Mouse (Mus musculus) embryo, embryonic 10.5 days (tissue): Measurements from ENCODE around the gene Tgm7.
"Not testable (repeated sequence)": the region's sequence is repeated elsewhere in the genome, so short reads cannot be mapped to it uniquely, and the experiment has no call there.

Experiments used
- DNase-seq: peaks from one replicate; pipeline ENCODE4 v3.0.0-alpha.2; 2015; ENCODE audit warnings: low spot score

Tgm7 gene

DNA sequence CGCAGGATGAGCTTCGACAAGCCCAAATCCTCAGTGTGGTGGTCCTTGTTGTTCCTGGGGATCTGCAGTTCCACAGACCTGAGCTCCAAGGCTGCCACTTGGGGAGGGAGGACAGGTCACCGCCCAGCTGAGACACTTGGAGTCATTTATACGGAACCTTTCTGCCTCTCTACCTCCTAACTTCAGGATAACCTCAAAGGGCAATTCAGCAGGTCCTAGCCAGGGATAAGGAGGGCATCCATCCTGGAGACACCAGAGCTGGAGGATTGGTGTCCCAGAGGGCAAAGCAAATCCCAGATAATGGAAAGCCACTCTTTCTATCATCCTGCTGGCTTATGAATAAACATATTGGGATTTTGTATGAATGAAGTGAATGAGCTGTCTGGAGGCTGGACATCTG, at the start of gene Tgm7:
TSS of gene Tgm7 (minus strand) at position 101 of the 400 bp plus-strand sequence.
- no peak for DNase-seq

DNA sequence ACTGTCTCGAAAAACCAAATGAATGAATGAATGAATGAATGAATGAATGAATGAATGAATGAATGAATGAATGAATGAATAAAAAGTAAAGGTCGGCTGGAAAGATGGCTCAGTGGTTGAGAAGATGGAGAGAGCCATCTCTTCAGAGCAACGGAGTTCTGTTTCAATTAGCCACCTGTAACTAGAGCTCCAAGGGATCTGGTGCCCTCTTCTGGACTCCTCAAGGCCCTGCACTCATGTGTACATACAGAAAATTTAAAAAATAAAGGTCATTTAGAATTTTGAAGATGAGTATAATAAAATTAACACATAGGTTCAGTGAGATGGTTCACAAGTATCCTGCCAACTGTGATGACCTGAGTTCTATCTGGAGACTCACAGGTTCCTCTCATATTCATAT, 43.5 kb upstream of the Tgm7 start:
- peak; percentile 21 for DNase-seq

DNA sequence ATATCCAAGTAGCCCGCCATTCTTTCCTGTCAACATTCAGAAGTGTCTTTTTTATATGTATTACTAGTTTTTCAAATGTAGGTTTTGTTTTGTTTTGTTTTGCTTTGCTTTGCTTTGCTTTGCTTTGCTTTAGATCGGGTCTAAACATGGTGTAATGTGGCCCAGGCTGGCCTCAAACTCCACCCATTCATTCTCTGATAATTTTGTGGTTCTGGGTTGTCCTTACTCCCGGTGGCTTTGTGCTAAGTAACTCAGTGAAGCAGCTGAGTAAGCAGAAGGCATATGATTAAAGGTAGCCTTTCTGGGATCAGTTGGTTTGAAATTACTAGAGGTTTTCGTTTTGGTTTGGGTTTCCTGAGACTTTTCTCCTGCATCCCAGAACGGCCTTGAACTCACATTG, 40.1 kb upstream of the Tgm7 start:
- no peak for DNase-seq

DNA sequence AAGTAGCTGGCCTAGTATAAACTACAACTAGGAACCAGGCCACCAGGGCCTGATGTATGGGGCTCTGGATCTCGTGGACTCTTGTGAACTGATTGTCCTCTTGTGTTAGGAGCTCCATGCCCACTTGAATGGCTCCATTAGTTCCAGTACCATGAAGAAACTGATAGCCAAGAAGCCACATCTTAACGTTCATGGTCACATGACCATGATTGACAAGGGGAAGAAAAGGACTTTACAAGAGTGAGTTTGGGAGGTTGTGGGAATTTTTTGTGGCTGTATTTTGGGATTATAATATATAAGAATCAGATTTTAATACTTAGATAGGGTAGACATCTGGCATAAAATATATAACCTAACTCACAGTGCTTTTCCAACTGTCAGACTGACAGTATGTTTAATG, 32.8 kb upstream of the Tgm7 start:
- no peak for DNase-seq

DNA sequence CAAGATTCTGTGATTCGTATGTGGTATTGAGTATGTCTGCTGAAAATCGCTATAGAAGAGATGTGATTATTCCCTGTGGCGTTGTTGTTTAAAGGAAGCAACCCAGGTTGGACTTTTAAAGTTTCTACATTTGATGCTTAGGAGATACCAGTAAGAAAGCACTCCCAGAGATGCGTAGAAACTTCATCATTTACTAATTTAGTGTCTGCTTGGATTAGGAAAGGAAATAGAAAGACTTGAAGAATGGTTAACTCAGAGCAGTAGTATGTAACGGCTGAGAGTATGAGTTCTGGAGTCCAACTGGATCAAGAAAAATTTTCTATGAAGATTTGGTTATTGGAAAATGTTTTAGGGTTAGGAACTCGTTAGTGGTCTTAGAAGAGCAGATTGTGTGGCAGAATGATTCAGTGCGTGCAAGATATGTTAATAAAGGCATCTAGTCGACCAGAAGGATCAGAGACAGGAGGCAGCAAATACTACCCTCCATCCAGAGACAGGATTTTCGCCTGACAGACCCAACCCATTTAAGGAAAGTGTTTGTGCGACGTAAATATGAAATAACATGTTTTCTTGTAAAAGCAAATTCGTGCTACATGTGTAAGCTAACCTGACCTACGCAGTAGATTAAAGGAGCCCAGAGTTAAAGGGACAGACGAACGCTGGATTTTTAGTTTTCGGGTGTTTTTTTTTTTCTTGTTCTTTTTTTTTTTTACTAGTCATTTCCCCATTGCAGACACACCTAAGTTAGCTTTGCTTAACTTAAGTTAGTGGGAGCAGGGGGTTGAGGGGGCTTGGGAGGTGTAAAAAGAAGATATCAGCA, 31.8 kb upstream of the Tgm7 start:
- no peak for DNase-seq

DNA sequence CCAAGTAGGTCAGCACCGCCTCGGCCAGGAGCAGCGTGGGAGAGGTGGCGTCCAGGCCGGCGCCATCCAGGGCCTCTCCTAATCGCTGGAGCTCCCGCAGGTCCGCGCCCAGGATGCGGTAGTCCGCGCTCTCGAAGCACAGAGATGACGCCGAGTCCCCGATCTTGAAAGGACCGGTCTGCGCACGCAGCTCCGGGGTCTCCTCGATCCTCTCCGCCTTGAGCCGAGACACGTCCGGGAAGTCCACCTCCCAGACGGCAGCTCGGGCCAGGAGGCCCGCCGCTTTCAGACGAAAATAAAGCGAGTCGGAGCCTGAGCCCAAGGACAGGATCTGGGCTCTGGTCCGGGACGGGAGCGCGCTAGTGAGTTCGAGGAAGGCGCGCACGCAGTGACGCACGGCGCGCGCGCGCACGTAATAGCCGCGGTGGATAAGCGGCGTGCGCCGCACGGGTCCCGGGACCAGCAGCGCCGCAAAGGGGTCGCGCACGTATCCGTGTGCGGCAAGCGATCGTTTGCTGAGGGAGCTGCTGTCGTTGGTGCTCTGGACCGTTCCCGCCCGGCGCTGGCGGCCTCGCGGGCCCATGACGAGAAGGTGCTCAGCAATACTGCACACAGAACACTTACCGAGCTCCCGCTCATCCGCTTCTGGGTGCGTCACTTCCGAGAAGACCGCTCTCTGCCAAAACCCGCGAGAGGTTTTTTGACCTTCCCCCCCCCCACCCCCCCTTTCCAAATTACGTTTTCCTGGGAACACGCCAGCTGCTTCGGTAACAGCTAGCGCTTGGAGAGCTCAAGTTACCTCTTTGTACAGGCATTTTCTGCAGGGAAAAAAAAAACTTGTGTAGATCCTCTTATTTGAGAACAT, 30.7 kb upstream of the Tgm7 start, which contains the start of the genes Adal and Lcmt2:
TSS of gene Adal (plus strand) at position 411 of the 865 bp plus-strand sequence.
TSS of gene Lcmt2 (minus strand) at position 636 of the 865 bp plus-strand sequence.
- DNase-seq: peak; percentile 94

DNA sequence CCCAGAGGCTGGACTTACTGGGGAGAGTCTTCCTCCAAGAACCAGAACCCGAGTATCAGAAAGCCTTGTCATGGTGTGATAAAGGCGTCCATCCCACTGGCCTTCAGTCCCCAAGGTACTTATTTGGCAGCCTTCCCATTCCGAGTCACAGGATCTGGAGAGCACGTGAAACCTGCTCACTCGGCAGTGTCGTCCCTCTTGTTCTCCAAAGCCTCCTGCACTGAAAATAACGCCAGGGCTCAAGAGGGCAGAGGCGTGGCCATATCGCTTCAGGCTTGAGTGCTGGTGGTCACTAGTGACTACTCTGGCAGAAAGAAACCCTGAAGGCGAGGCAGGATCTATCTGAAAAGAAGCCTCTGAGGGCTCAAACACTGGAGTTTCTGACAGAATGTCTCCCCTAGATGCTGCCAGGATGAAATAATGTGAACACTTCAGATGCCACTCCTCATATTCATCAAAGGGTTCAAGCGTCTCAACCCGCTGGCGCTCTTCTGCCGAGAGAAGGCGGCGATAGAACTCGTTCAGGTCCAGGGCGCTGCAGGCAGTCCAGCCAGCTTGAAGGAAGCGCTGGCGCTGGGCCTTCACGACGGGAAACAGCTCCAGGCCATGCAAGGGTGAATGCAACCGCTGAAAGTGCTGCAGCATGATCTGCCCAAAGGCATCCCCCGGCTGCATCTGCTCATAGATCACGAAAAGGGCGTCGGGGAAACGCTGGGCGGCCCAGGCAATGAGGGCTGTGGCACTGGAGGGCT, 29.8 kb upstream of the Tgm7 start:
- DNase-seq: no peak

DNA sequence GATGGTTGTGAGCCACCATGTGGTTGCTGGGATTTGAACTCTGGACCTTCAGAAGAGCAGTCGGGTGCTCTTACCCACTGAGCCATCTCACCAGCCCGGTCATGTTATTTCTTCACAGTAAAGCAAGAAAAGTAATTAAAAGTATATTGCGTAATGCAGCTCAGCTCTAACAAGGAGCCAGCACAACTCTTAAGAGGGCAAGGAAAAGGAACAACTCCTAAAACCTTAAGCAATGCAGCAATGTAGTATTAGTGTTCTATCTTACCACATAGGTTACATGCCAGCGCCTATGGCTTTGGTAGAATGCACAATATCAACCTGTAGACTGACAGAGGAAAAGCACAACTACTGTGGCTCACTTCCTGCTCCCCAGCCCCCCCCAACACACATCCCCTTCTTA, 27.8 kb upstream of the Tgm7 start:
- DNase-seq: no peak

DNA sequence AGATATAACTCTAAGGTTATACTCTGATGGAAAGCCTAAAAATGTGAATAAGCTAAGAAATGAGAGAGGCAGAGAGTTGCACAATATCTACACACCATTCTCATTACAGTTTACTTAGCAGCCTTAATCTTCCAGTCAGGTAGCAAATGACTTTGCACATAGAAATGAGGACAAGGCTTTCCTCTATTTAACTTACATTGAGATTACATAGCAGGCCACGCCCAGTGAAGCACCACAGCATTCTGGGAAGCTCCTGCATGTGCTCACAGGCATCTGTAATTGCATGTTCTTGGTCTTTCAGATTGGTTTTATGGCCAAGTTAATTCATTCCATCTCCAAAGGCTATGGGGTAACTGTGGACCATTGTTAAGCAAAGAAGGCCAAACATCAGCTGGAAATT, 23.2 kb upstream of the Tgm7 start:
- no peak for DNase-seq

DNA sequence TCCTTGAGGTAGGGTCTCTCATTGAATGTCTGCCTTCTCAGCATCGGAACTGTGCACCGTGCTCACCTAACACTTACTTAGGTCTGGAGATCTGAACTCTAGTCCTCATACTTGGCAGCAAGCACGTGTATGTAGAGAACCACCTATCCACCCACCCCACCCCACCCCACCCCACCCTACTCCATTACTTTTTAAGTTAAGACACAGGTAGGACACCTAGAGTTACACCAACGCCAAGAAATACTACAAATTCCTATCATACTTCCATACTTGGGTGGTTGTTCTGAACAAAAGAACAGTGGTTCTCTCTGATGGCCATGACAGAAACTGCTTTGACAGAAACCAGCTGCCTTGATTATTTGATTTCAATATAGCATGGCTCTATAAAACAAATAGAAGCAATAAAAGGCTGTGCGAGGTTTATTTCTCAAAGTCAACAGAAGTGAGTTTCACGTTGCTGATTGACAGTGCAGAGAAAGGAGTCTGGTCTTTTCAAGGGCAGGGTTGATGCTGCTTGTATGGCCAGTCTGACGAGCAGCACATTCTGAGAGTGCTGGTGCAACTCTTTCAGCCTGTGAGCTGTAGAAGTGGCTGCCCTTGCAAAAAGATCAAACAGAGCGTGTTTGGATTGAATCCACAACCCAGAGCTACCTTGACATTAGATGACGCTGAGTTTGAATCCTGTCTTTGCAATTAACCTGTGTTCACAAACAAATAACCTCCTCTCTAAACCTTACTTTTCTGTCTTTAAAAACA, 19.4 kb upstream of the Tgm7 start:
- no peak for DNase-seq

DNA sequence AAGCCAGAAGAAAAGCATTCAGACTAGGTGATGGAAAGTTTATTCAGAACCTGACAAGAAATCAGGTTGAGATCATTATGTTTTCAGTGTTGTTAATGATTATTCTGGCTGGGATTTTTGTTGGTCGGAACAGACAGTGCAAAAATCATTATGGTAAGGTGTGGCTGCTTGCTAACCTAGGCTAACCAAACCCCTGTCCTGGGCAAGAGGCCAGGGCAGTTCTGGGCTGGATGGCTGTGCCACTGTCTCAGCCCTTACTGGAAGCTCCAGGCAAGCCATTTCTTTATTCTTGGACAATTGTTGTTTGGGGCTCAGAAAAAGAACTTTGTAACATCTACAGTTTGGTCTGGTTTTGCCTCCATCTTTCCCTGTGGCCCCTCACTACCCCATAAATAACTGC, 17.9 kb upstream of the Tgm7 start:
- no peak for DNase-seq

DNA sequence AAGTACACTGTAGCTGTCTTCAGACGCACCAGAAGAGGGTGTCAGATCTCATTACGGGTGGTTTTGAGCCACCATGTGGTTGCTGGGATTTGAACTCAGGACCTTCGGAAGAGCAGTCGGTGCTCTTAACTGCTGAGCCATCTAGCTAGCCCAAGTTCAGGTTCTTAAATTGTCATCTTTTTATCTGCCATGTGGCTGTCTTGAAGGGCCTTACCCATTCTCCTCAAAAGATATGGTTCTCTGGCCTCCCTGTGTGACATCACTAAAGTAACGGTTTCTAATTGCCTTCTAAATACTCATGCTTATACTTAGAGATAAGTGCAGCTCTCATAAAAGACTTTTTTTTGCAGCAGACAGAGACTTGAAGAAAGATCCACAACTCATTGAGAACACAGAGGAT, 16.7 kb upstream of the Tgm7 start:
- not testable (repeated sequence) for DNase-seq

DNA sequence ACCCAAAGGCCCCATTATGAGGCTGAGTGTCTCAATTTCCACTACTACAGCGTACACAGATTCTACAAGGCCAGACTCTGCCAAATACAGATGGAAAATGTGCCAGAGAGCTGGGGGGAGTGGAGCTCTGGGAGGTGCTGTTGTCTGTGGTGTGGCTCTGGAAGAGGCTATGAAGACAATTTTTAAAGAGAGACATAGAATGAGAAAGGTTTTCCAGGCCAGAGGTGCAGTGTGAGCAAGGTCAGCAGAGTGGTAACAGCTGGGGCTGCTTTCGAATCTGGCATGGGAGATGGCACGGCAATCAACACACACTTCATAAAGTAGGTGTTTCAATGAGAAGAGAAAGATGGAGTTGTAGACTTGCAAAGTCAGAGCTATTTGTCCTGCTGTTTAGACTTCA, 9.7 kb upstream of the Tgm7 start:
- DNase-seq: no peak

DNA sequence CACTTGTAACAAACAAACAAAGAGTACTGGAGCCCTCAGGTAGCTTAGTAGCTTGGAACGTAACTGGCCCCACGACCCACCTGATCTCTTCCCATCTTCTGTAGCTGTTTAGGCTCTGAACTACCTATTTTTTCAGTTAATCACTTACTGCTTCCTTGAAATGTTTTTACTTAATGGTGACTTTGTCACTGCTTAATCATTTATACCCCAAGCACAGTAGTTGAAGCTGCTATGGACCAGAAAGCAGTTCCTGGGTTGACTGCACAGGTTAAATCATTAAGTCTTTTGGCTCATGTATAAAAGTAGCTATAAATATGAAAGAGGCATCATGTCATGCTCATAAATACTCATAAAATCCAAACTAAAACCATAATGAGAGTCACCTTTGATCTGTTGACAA, 5.8 kb upstream of the Tgm7 start:
- DNase-seq: no peak

DNA sequence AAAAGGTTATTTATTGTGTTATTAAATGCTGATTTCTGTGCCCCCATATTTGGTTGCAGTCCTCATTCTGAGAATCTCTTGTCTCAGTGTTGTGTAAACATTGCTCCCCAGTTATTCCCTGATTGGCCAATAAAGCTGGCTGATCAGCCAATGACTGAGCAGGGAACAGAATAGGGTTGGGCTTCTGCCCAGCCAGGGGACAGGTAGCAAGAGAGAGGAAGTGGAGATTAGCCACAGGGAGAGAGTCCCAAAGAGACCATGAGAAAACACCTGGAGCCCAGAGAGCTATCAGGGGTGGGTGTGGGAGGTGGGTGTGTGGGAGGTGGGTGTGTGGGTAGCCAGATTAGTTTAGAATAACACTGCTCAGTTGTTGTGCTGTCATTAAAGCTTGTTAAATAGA, 3.7 kb downstream of the Tgm7 start:
- DNase-seq: no peak

DNA sequence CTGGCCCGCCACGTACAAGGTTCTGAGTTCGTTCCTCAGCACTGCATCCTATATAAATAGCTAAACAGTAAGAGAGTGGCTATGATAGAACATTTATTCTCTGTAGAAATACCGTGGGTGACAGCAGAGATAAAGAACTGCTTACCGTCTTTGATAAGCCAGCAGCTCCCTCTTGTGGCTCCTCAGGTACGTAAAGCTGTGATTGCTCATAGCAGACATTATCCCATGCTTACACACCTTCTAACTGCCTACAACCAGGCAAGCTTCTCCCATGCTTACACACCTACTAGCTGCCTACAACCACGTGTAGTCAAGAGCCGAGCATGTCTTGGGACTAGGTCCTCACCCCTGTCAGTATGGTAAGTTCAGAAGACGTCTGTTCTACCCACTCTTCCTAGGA, 7.5 kb downstream of the Tgm7 start:
- peak; percentile 77 for DNase-seq

DNA sequence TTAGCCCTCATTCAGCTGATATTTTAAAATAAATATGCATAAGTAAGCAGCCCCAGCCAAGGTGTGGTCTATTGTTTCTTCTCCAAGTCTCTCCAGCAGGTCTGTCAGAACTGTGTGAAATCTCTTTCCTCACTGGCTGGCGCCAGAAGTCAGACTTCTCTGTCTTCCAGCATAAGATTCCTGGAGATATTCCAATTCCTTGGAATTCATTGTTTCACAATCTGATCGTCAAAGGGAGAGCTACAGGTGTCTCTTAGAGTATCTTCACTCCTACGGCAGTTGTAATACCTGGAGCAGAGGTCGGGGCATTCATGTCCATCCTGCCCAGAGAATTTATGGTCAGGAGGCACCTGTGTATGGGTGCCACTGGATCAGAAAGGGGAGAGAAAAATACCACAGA, 19.8 kb downstream of the Tgm7 start:
- no peak for DNase-seq

DNA sequence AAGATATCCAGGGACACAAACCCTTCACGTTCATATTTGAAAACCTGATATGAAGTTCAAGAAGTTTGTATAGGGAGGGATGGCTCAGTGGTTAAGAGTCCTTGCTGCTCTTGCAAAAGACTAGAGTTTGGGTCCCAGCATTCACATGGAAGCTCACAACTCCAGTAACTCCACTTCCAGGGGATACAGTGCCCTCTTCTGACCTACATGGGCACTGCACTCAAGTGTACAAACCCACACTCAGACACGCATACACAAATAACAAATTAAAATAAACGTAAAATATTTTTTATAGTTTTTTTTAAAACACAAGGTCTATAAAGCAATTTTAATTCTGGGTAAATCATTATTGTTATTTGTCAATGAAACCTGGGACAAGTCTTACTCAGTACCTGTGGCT, 21.1 kb downstream of the Tgm7 start:
- DNase-seq: no peak

DNA sequence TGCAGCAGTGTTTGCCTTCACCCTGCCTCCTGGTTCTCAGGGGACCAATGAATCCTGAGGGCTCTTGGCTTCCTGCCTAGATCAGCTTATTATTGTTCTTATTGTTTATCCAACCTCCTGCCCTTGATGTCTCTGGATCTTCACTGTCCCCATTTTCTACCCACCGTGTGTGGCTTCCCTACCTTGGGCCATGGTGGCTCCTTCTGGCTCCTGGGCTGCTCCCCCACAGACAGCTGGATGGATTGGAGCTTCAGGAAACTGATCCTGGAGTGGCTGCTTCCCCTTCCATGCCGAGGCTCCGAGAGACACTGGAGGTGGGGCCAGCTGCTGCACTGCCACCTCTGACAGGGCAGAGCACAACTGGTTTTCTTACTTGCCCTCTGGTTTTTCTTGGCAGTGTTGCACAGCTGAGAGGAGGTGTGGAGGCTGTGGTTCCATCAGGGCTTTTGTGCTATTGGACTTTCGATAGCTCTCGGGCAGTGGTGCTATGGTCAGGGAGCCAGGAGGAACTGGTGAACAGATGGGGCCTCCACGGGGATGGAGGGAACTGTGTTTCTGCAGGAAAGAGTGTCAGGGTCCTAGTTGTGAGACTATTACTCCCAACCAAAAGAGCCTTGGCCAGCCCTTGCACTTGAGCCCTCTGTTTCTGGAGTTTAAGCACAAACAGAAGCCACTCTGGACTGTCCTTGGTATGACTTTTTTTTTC, 24.0 kb downstream of the Tgm7 start, which contains the start of gene Tgm5:
TSS of gene Tgm5 (minus strand) at position 362 of the 706 bp plus-strand sequence.
- DNase-seq: no peak

DNA sequence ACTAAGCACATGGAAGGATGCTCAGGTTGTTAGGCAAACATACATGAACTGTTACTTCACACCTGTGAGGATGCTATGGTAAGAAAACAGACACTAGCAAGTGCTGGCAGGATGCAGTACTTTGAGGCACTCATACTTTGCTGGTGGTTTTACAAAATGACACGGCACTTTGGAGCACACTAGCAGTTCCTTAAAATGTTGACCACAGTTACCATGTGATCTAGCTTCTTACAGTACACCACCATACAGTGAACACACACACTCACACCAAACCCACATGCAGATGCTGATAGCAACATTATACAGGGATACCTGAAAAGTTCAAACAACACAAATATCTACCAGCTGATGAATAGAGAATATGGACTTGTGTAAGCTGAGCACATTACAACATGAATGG, 27.0 kb downstream of the Tgm7 start:
- no peak for DNase-seq

DNA sequence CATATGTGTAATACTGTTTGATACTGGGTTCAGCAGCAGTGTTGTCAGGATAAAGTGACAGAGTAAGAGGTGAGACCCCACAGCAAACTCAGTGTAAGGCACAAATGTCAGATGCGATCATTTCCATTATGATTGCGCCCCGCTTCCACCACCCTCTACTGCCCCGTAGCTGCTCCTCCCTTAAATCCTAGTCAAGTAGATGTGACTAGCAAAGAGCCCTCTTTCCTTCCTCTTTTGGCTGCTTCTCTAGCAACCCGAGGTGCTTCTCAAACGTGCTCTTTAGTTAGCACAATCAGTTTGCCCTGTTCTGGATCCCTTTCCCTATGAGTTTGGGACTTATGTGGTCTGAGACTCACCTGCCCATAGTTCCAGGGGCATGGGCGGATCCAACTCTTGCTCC, 34.8 kb downstream of the Tgm7 start:
- no peak for DNase-seq
